18 mouse cellular contexts compared by ENCODE assay signal in the genomic region with DNA sequence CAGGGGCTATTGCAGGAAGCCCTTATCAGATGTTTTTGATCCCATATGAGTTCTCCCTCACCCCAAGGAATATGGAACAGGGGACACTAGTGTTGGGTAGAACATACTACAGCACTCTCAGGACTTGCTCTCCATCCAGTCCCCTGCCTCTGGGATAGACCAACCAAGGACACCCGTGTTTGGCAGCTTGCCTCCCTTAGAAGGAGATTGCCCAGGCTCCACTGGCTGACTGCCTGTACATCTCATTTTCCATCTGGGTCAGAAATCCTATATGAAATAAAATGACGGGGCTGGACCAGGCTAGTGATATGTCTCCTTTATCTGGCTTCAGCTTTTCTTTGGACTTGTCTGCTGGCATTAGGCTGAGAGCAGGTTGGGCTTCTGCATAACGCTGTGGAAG. TPM values are rescaled to one million over a fixed set of nuclear protein-coding genes. Genes with fewer than 3 reads are reported as not detected.
DNase-seq lines count a peak whose midpoint lies in the region; ATAC-seq and TF ChIP-seq lines count a peak whose summit lies in the region.
"Had no signal": no experiment of that assay in that cellular context is flagged by ENCODE, and none has a peak within 500 bp of the region (broad histone marks: within the 10 kb centered on the region; RNA-seq: fewer than 3 reads in every experiment).

No protein-coding gene starts in this region.

- no peak for ATAC-seq in forebrain, embryonic 11.5 days (replicated peaks; ENCODE audit: low FRiP score)
- ATAC-seq in liver, embryonic 11.5 days (replicated peaks; ENCODE audit: low FRiP score), result no peak
- ATAC-seq: midbrain, embryonic 16.5 days had no signal

- H3K9ac ChIP-seq in forebrain, embryonic 11.5 days (ENCODE audit: low read length), result no peak overlapping the region
- H3K9ac ChIP-seq in liver, embryonic 11.5 days (ENCODE audit: low read depth, low read length), result no peak overlapping the region
- H3K9ac ChIP-seq: heart, embryonic 15.5 days; limb, embryonic 13.5 days had no signal

- no peak overlapping the region for H3K27ac ChIP-seq in forebrain, embryonic 10.5 days
- no peak overlapping the region for H3K27ac ChIP-seq in forebrain, embryonic 11.5 days (ENCODE audit: low read depth, low read length)
- H3K27ac ChIP-seq in left cerebral cortex, adult 2 months, result peak overlapping the region; percentile 78; the same call in 1 of the 2 replicates
- H3K27ac ChIP-seq in liver, embryonic 11.5 days (ENCODE audit: low read depth, low read length), result no peak overlapping the region
- H3K27ac ChIP-seq: heart, embryonic 15.5 days; kidney, postnatal 0 days; limb, embryonic 13.5 days; neural tube, embryonic 12.5 days had no signal

- H3K27me3 ChIP-seq in forebrain, embryonic 10.5 days (ENCODE audit: poor library complexity, severe bottlenecking), result 0 out of 2 replicates have a peak, but pooled peaks cover 7% of the 10 kb centered on the region
- H3K27me3 ChIP-seq in forebrain, embryonic 11.5 days (ENCODE audit: control insufficient read depth, insufficient read depth, low read length), result no peaks in the 10 kb centered on the region
- no peaks in the 10 kb centered on the region; the same call in 1 of the 2 replicates for H3K27me3 ChIP-seq in liver, embryonic 11.5 days (replicated peaks; ENCODE audit: control insufficient read depth, insufficient read depth, low read length)
- H3K27me3 ChIP-seq: heart, embryonic 15.5 days; limb, embryonic 13.5 days; neural tube, embryonic 12.5 days had no signal

- H3K36me3 ChIP-seq in forebrain, embryonic 10.5 days (replicated peaks), result no peaks in the 10 kb centered on the region
- no peaks in the 10 kb centered on the region for H3K36me3 ChIP-seq in forebrain, embryonic 11.5 days (ENCODE audit: control insufficient read depth, insufficient read depth, low read length)
- H3K36me3 ChIP-seq in liver, embryonic 11.5 days (ENCODE audit: control insufficient read depth, insufficient read depth, low read length), result no peaks in the 10 kb centered on the region
- H3K36me3 ChIP-seq: heart, embryonic 15.5 days; limb, embryonic 13.5 days; neural tube, embryonic 12.5 days had no signal

- H3K4me1 ChIP-seq in forebrain, embryonic 10.5 days, result peaks cover 32% of the 10 kb centered on the region
- peaks cover 9% of the 10 kb centered on the region; the same call in 1 of the 2 replicates for H3K4me1 ChIP-seq in forebrain, embryonic 11.5 days (replicated peaks; ENCODE audit: control insufficient read depth, insufficient read depth, low read length)
- no peaks in the 10 kb centered on the region for H3K4me1 ChIP-seq in liver, embryonic 11.5 days (replicated peaks; ENCODE audit: control insufficient read depth, insufficient read depth, low read length)

- TF ChIP-seq CTCF in left cerebral cortex, adult 2 months (IDR thresholded peaks at IDR 0.05), result no peak

- 91% methylated on average over 3 of the region's 3 CpGs for WGBS in forebrain, embryonic 10.5 days
- 91% methylated on average over 3 of the region's 3 CpGs for WGBS in forebrain, embryonic 11.5 days
- 75% methylated on average over 3 of the region's 3 CpGs for WGBS in liver, embryonic 11.5 days

- H3K4me2 ChIP-seq in forebrain, embryonic 11.5 days (ENCODE audit: low read depth, low read length, severe bottlenecking), result no peak overlapping the region
- H3K4me2 ChIP-seq in liver, embryonic 11.5 days, result no peak overlapping the region
- H3K4me2 ChIP-seq: heart, embryonic 15.5 days had no signal

- no peaks in the 10 kb centered on the region for H3K9me3 ChIP-seq in forebrain, embryonic 10.5 days
- H3K9me3 ChIP-seq in forebrain, embryonic 11.5 days (ENCODE audit: control insufficient read depth, low read length), result no peaks in the 10 kb centered on the region
- no peaks in the 10 kb centered on the region for H3K9me3 ChIP-seq in liver, embryonic 11.5 days (ENCODE audit: control insufficient read depth, low read length)
- H3K9me3 ChIP-seq: heart, embryonic 15.5 days; limb, embryonic 13.5 days; neural tube, embryonic 12.5 days had no signal

- peak; percentile 13 for DNase-seq in forebrain, embryonic 10.5 days (ENCODE audit: extremely low spot score, low spot score)
- DNase-seq in forebrain, embryonic 11.5 days (ENCODE audit: low spot score), result no peak
- no peak for DNase-seq in left cerebral cortex, adult 2 months (ENCODE audit: extremely low spot score in 1 of 2, low spot score in 2 of 2)
- DNase-seq in left cerebral cortex, adult 8-10 months (ENCODE audit: low spot score in 2 of 2), result no peak
- DNase-seq in brain, adult 2 months (ENCODE audit: low read depth, low spot score), result peak; percentile 74
- DNase-seq in cerebellum, adult 9-11 months, result peak; percentile 69
- DNase-seq in liver, embryonic 11.5 days (ENCODE audit: low spot score), result no peak
- DNase-seq in kidney, adult 11 months, result no peak
- DNase-seq: layer of hippocampus, adult 9-11 months; lung, adult 2 months; retina, postnatal 1 day had no signal

- no peak overlapping the region for H3K4me3 ChIP-seq in forebrain, embryonic 10.5 days
- no peak overlapping the region for H3K4me3 ChIP-seq in forebrain, embryonic 11.5 days (ENCODE audit: low read depth, low read length)
- no peak overlapping the region for H3K4me3 ChIP-seq in left cerebral cortex, adult 2 months
- H3K4me3 ChIP-seq in liver, embryonic 11.5 days (ENCODE audit: low read depth, low read length), result no peak overlapping the region
- H3K4me3 ChIP-seq: heart, embryonic 15.5 days; limb, embryonic 13.5 days; neural tube, embryonic 12.5 days had no signal

- intact Hi-C loops in left cerebral cortex, adult 2 months (cut with DNase I), result no loop called here

RNA-seq across cellular contexts. Expression of gene Adcy5, which starts 11.1 kb away (rescaled TPM):
- polyA plus RNA-seq in forebrain, embryonic 10.5 days (2016; fragmentation: Nextera tagmentation; extraction: Ambion mirVana), result 0.64 and 0.67 TPM in 2 replicates
- polyA plus RNA-seq in forebrain, embryonic 11.5 days (2014; fragmentation: Nextera tagmentation; extraction: Ambion mirVana), result 1.8 and 2.1 TPM in 2 replicates
- 100 to 1,000 TPM in 1 of 2 experiments, 10 to 100 TPM in 1; 96.8 to 129 TPM for total RNA-seq in left cerebral cortex, adult 2 months (2021)
- 100 to 1,000 TPM; 198 to 240 (median 222) TPM for total RNA-seq in left cerebral cortex, adult 8-10 months (2022)
- 0.48 and 0.52 TPM in 2 replicates for polyA plus RNA-seq in liver, embryonic 11.5 days (2014; fragmentation: Nextera tagmentation; extraction: Ambion mirVana)
- total RNA-seq: common myeloid progenitor, adult 5-6 weeks; granulocyte monocyte progenitor cell, adult 5-6 weeks had no signal

Comparison
In these comparisons a context has a peak if more than half of its experiments do, and no peak if none do; other contexts are left out.
1. DNase-seq: peak in forebrain, embryonic 10.5 days (single experiment), brain, adult 2 months (single experiment) and cerebellum, adult 9-11 months (single experiment); none in forebrain, embryonic 11.5 days (single experiment), left cerebral cortex, adult 2 months (0 of 2), left cerebral cortex, adult 8-10 months (0 of 2), liver, embryonic 11.5 days (single experiment) and kidney, adult 11 months (single experiment).